Mouse (Mus musculus) neural tube, embryonic 12.5 days (tissue): ENCODE measurements around the gene Pim3. TPM values are rescaled to one million over a fixed set of nuclear protein-coding genes. Genes with fewer than 3 reads are reported as not detected.
A peak's percentile ranks its signal among the peaks of the same experiment; 100 is the strongest.
"Not testable (repeated sequence)": the region's sequence is repeated elsewhere in the genome, so short reads cannot be mapped to it uniquely, and the experiment has no call there.

Experiments
- ATAC-seq: fragments of 200-750 bp; cut with Nextera tagmentation; 2 replicates; pipeline ENCODE4 v1.8.0; 2017; ENCODE audit warnings: low read depth, mild to moderate bottlenecking, moderate TSS enrichment, moderate library complexity; ENCODE audit not compliant: low FRiP score
- H3K27ac ChIP-seq: fragments of 300-500 bp; sonication (generic); 2 replicates; pipeline ENCODE4 v1.5.1; 2016
- H3K27me3 ChIP-seq: fragments of 300-500 bp; sonication (generic); replicated peaks from 2 replicates; pipeline ENCODE4 v1.6.1; 2016; ENCODE audit warnings: mild to moderate bottlenecking
- H3K36me3 ChIP-seq: fragments of 300-500 bp; sonication (generic); 2 replicates; pipeline ENCODE4 v1.6.1; 2016; ENCODE audit warnings: mild to moderate bottlenecking
- H3K4me1 ChIP-seq: fragments of 300-500 bp; sonication (generic); 2 replicates; pipeline ENCODE4 v1.6.1; 2016
- H3K4me2 ChIP-seq: fragments of 300-500 bp; sonication (generic); replicated peaks from 2 replicates; pipeline ENCODE4 v1.6.1; 2016; ENCODE audit warnings: mild to moderate bottlenecking
- H3K4me3 ChIP-seq: fragments of 300-500 bp; sonication (generic); 2 replicates; pipeline ENCODE4 v1.5.1; 2016
- H3K9ac ChIP-seq: fragments of 300-500 bp; sonication (generic); 2 replicates; pipeline ENCODE4 v1.6.1; 2016; ENCODE audit warnings: mild to moderate bottlenecking
- H3K9me3 ChIP-seq: fragments of 300-500 bp; sonication (generic); 2 replicates; pipeline ENCODE4 v1.6.1; 2016; ENCODE audit warnings: mild to moderate bottlenecking
- WGBS: fragments of 180-500 bp; shearing (Covaris S2); methylation state at CpG from one replicate; pipeline ENCODE4 v1.1.7; 2016; 5-methylcytosine and 5-hydroxymethylcytosine counted together
- polyA plus RNA-seq: library from polyadenylated mRNA; unstranded; fragments of >200 nt; fragmentation: Nextera tagmentation; extraction: Ambion mirVana; gene quantifications from 2 replicates; pipeline ENCODE4 v1.2.1, GENCODE M21; 2016

Pim3 gene
- polyA plus RNA-seq, result 52.4 and 52.9 TPM in 2 replicates

- peak; percentile 86 for ATAC-seq
- Histone ChIP-seq H3K36me3 (peaks cover 26% of the 10 kb centered on the region), H3K9me3 (no peaks in the 10 kb centered on the region), H3K27me3 (no peaks in the 10 kb centered on the region), H3K4me2 (peak within 1 kb of the TSS; percentile 99), H3K9ac (peak within 1 kb of the TSS; percentile 91), H3K4me3 (peak within 1 kb of the TSS; percentile 87), H3K27ac (peak within 1 kb of the TSS; percentile 91), H3K4me1 (peaks cover 30% of the 10 kb centered on the region)
- under 1% methylated on average over 107 of the region's 107 CpGs for WGBS
Observed at GRCm38 (mm10) chr15:88861772-88862622, at the start of gene Pim3. Gene Pim3 (plus strand): TSS chr15:88862186.

- 93% methylated on average over 3 of the region's 3 CpGs for WGBS
- Histone ChIP-seq H3K4me1 (peaks cover 1% of the 10 kb centered on the region; the same call in 1 of the 2 replicates), H3K4me2 (no peak overlapping the region), H3K9me3 (no peaks in the 10 kb centered on the region), H3K9ac (no peak overlapping the region), H3K36me3 (peaks cover 58% of the 10 kb centered on the region), H3K27me3 (no peaks in the 10 kb centered on the region), H3K27ac (no peak overlapping the region), H3K4me3 (no peak overlapping the region)
- ATAC-seq, result no peak
Observed at GRCm38 (mm10) chr15:88813262-88813661, 48.7 kb upstream of the Pim3 start.

DNA sequence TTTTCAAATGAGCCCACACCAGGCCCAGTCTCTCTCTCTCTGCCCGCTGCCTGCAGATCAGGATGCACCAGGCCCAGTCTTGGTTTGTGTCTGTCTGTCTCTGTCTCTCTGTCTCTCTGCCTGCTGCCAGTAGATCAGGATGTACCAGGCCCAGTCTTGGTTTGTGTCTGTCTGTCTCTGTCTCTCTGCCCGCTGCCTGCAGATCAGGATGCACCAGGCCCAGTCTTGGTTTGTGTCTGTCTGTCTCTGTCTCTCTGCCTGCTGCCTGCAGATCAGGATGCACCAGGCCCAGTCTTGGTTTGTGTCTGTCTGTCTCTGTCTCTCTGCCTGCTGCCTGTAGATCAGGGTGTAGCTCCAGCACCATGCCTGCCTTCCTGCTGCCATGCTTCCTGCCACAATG is 48.1 kb upstream of the Pim3 start:
- not testable (repeated sequence) for H3K9me3 ChIP-seq, H3K4me2 ChIP-seq, ATAC-seq, H3K9ac ChIP-seq, H3K4me1 ChIP-seq, H3K27ac ChIP-seq, H3K27me3 ChIP-seq, H3K4me3 ChIP-seq
- H3K36me3 ChIP-seq, result peaks cover 53% of the 10 kb centered on the region
- WGBS, result 96% methylated on average over 2 of the region's 2 CpGs

DNA sequence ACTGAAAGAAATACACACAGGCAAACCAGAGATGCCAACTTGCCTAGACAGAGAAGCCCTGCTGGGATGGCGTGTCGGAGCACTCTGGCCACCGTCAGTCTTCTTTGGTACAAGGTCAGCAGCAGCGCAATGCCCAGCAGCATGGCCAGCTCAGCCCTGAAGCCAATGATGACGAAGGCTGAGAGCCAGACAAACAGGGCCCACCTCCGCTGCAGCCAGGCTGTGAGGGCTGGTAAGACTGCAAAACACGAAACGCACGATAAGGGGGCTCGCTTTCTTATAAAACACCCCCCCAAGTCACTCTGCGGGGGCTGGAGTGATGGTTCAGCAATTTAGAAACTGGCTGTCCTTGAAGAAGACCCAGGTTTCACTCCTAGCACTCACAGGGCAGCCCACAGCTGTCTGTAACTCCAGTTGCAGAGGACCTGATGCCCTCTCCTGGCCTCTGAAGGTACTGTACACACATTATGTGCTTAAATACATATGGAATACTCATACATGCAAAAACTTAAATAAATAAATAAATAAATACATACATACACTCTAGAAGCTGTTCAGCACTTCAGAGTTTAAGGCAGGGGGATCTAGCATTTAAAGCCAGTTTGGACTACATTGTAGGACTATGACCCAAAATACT is 47.5 kb upstream of the Pim3 start:
- Histone ChIP-seq H3K27ac (no peak overlapping the region), H3K27me3 (no peaks in the 10 kb centered on the region), H3K4me1 (peaks cover 4% of the 10 kb centered on the region; the same call in 1 of the 2 replicates), H3K4me3 (no peak overlapping the region), H3K36me3 (peaks cover 48% of the 10 kb centered on the region), H3K9ac (no peak overlapping the region), H3K4me2 (no peak overlapping the region), H3K9me3 (no peaks in the 10 kb centered on the region)
- ATAC-seq, result no peak
- WGBS, result 95% methylated on average over 11 of the region's 11 CpGs

GRCm38 (mm10) chr15:88815196-88815700 is 46.7 kb upstream of the Pim3 start:
- Histone ChIP-seq H3K36me3 (peaks cover 46% of the 10 kb centered on the region), H3K27ac (no peak overlapping the region), H3K9me3 (no peaks in the 10 kb centered on the region), H3K27me3 (no peaks in the 10 kb centered on the region), H3K9ac (no peak overlapping the region), H3K4me1 (peaks cover 9% of the 10 kb centered on the region), H3K4me2 (no peak overlapping the region), H3K4me3 (no peak overlapping the region)
- 89% methylated on average over 6 of the region's 6 CpGs for WGBS
- no peak for ATAC-seq

- Histone ChIP-seq H3K4me2 (peak within 1 kb of the TSS; percentile 94), H3K27me3 (no peaks in the 10 kb centered on the region), H3K36me3 (peaks cover 50% of the 10 kb centered on the region), H3K9ac (peak within 1 kb of the TSS; percentile 79), H3K9me3 (no peaks in the 10 kb centered on the region), H3K4me1 (peaks cover 19% of the 10 kb centered on the region), H3K4me3 (peak within 1 kb of the TSS; percentile 94), H3K27ac (peak within 1 kb of the TSS; percentile 17; the same call in 1 of the 2 replicates)
- under 1% methylated on average over 88 of the region's 88 CpGs for WGBS
- peak; percentile 97 for ATAC-seq
Observed at GRCm38 (mm10) chr15:88819026-88819905, 42.7 kb upstream of the Pim3 start, which contains the start of the genes Alg12 and Creld2. Gene Alg12 (minus strand): TSS chr15:88819318. Gene Creld2 (plus strand): TSS chr15:88819646.

- no peaks in the 10 kb centered on the region for H3K9me3 ChIP-seq
- peak overlapping the region; percentile 94 for H3K4me3 ChIP-seq
- H3K27me3 ChIP-seq, result no peaks in the 10 kb centered on the region
- H3K36me3 ChIP-seq, result peaks cover 50% of the 10 kb centered on the region
- ATAC-seq, result no peak
- H3K4me2 ChIP-seq, result peak overlapping the region; percentile 94
- no peak overlapping the region for H3K27ac ChIP-seq
- H3K9ac ChIP-seq, result peak overlapping the region; percentile 79
- H3K4me1 ChIP-seq, result peaks cover 19% of the 10 kb centered on the region
- WGBS, result under 1% methylated on average over 23 of the region's 23 CpGs
Observed at GRCm38 (mm10) chr15:88819906-88820303, 42.1 kb upstream of the Pim3 start.

DNA sequence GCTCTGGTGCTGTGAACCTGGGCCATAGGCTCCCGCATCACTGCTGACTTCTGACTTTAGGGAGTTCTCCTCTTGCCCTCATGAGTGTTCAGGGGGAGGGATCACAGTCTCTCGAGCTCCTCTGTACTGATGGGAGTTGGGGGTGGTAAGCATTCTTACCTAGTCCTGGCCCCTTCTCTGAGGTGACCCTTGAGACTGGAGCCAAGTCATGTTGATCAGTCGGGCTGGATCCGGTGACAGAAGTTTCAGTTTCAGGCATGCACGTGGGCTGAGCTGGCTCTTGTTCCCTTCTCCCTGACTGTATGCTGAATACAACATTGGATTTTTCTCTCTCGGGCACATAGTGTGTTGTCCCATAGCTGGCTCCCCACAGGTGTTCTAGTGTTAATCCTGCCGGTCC is 40.6 kb upstream of the Pim3 start:
- Histone ChIP-seq H3K9me3 (no peaks in the 10 kb centered on the region), H3K9ac (no peak overlapping the region), H3K4me3 (no peak overlapping the region), H3K4me1 (peaks cover 19% of the 10 kb centered on the region), H3K27ac (no peak overlapping the region), H3K27me3 (no peaks in the 10 kb centered on the region), H3K36me3 (peaks cover 52% of the 10 kb centered on the region), H3K4me2 (peak overlapping the region; percentile 94)
- ATAC-seq, result no peak
- 88% methylated on average over 7 of the region's 7 CpGs for WGBS

DNA sequence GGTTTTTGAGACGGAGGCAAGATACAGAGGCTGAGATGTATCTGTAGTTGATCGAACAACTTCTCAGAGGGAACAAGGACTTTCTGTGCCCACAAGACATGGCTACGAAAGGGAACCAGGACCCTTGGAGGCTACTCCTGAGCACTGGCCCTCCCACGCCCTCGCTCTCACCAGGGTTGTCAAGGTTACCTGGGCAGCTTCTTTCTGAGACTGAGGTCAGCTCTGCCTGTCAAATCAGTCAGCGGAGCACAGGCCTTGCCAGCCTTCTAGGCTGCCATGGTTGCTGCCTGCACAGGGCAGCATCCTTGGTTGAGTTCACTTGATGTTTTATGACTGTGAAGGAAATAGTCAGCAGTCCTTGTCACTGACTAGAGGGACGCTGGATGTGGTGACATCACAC is 39.5 kb upstream of the Pim3 start:
- no peaks in the 10 kb centered on the region for H3K9me3 ChIP-seq
- H3K36me3 ChIP-seq, result peaks cover 55% of the 10 kb centered on the region
- no peak for ATAC-seq
- H3K4me3 ChIP-seq, result no peak overlapping the region
- no peak overlapping the region for H3K27ac ChIP-seq
- H3K4me1 ChIP-seq, result peaks cover 19% of the 10 kb centered on the region
- H3K27me3 ChIP-seq, result no peaks in the 10 kb centered on the region
- no peak overlapping the region for H3K4me2 ChIP-seq
- H3K9ac ChIP-seq, result no peak overlapping the region
- 95% methylated on average over 7 of the region's 7 CpGs for WGBS

DNA sequence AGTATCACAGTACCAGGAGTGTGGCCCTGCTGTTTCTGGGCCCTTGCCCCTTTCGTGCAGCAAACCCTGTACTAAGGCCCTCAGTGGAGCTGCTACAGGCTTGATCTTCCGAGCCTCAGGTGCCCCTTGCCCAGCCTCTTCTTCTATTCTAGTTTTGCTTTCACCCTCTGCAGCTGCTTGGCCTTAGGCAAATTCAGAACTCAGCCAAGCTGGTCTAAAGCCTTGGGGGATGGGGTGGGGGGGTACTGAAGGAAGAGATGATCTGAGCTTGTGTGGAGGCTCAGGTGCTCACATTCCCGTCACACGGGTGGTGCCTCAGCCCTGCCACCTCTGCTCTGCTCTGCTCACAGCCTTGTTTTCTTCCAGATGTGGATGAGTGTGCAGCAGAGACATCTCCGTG is 38.6 kb upstream of the Pim3 start:
- H3K9me3 ChIP-seq, result no peaks in the 10 kb centered on the region
- no peak overlapping the region for H3K4me3 ChIP-seq
- H3K4me2 ChIP-seq, result no peak overlapping the region
- H3K27ac ChIP-seq, result no peak overlapping the region
- no peak overlapping the region for H3K9ac ChIP-seq
- H3K4me1 ChIP-seq, result peaks cover 17% of the 10 kb centered on the region
- H3K36me3 ChIP-seq, result peaks cover 55% of the 10 kb centered on the region
- 98% methylated on average over 5 of the region's 5 CpGs for WGBS
- H3K27me3 ChIP-seq, result no peaks in the 10 kb centered on the region
- ATAC-seq, result no peak

DNA sequence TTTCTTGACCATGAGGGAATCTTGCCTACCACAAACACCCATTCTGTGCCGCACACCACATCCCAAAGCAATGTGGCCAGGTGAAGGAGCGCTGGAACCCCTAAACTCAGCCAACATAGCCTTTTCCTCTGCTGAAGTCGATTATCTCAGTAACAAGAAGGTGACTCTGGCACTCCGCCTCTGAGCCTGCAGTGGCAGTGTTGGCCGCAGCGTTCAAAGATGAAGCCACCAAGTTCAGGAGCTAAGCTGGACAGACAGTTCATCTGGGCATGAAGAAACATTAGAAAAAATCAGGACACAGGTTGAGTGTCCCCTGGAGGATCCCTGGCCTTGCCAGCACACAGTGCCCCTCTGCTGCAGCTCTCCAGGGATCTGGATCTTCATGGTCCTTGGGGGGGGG is 34.5 kb upstream of the Pim3 start:
- no peaks in the 10 kb centered on the region for H3K27me3 ChIP-seq
- WGBS, result 94% methylated on average over 6 of the region's 6 CpGs
- no peak overlapping the region for H3K4me3 ChIP-seq
- H3K9ac ChIP-seq, result no peak overlapping the region
- no peak for ATAC-seq
- H3K9me3 ChIP-seq, result no peaks in the 10 kb centered on the region
- peaks cover 42% of the 10 kb centered on the region for H3K36me3 ChIP-seq
- no peak overlapping the region for H3K4me2 ChIP-seq
- no peak overlapping the region for H3K27ac ChIP-seq
- 0 out of 2 replicates have a peak, but pooled peaks cover 5% of the 10 kb centered on the region for H3K4me1 ChIP-seq
